Mouse (Mus musculus): ENCODE measurements around the gene Iqsec3.

- no peak for TF ChIP-seq CTCF (IDR thresholded peaks at IDR 0.05; ENCODE audit: low read depth)
- no peak for TF ChIP-seq EP300 (IDR thresholded peaks at IDR 0.05; ENCODE audit: low read depth)
Observed at GRCm38 (mm10) chr6:121352276-121352675, 121.2 kb downstream of the Iqsec3 start.

Measured in heart, postnatal 0 days (tissue).